Mouse (Mus musculus) neural tube, embryonic 14.5 days (tissue): ENCODE measurements at regions not wholly inside any gene's neighbourhood (a gene's known extent, or its start where the extent isn't known, plus 50 kb on each side); places are given as distances from the start of the nearest gene placed in this dataset.

Experiments used
- ATAC-seq: fragments of 200-750 bp; cut with Nextera tagmentation; 2 replicates; pipeline ENCODE4 v1.8.0; 2017; ENCODE audit warnings: low read depth, mild to moderate bottlenecking, moderate TSS enrichment, moderate library complexity
- H3K27ac ChIP-seq: fragments of 300-500 bp; sonication (generic); 2 replicates; pipeline ENCODE4 v1.5.1; 2014; ENCODE audit warnings: low read depth, mild to moderate bottlenecking, control low read depth, low read length, moderate library complexity, mixed read lengths
- H3K27me3 ChIP-seq: fragments of 300-500 bp; sonication (generic); 2 replicates; pipeline ENCODE4 v1.6.1; 2014; ENCODE audit warnings: low read length; ENCODE audit not compliant: control insufficient read depth, insufficient read depth
- H3K36me3 ChIP-seq: fragments of 300-500 bp; sonication (generic); 2 replicates; pipeline ENCODE4 v1.6.1; 2014; ENCODE audit warnings: low read length, mixed read lengths; ENCODE audit not compliant: control insufficient read depth, insufficient read depth
- H3K4me1 ChIP-seq: fragments of 300-500 bp; sonication (generic); 2 replicates; pipeline ENCODE4 v1.6.1; 2014; ENCODE audit warnings: low read length; ENCODE audit not compliant: control insufficient read depth, insufficient read depth
- H3K4me2 ChIP-seq: fragments of 300-500 bp; sonication (generic); 2 replicates; pipeline ENCODE4 v1.6.1; 2014; ENCODE audit warnings: mild to moderate bottlenecking, low read depth, low read length, control low read depth
- H3K4me3 ChIP-seq: fragments of 300-500 bp; sonication (generic); 2 replicates; pipeline ENCODE4 v1.5.1; 2014; ENCODE audit warnings: low read depth, low read length, control low read depth, mixed read lengths
- H3K9ac ChIP-seq: fragments of 300-500 bp; sonication (generic); replicated peaks from 2 replicates; pipeline ENCODE4 v1.6.1; 2014; ENCODE audit warnings: low read depth, mild to moderate bottlenecking, control low read depth, low read length, mixed read lengths
- H3K9me3 ChIP-seq: fragments of 300-500 bp; sonication (generic); 2 replicates; pipeline ENCODE4 v1.6.1; 2016; ENCODE audit warnings: low read length; ENCODE audit not compliant: control insufficient read depth
- WGBS: fragments of 180-500 bp; shearing (Covaris S2); extraction: QIAGEN DNeasy Blood & Tissue Kit; methylation state at CpG from one replicate; pipeline ENCODE4 v1.1.7; 2014; 5-methylcytosine and 5-hydroxymethylcytosine counted together

DNA sequence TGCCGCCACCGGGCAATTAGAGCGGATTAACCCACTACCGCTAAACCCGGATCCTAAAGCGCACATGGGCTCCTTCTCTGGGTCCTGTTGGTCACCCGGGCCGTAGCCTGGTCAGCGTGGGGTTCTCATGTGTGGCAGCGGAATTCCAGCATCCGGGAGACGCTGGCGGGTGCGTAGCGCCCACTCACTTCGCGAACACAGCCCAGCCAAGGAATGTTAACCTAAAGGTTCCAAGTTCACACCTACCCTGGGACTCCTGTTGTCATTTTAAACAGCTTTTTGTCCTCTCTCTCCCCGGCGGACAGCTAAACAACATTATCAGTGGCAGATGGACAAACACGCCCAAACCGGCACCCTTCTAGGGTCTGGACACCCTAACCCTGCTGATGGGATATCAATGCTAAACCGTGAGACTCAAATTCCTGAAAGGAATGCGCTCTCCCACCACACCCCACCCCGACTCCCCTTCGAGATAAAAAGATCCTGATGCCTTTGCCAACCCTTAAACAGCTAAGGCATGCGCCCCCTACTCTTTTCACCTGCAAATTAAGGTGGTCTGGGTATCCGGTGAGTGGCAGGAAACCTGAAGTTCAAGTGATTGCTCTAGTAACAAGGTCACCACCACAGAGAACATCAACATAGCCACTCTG lies 49.8 kb upstream of the Fcgr1 start:
- peaks cover 30% of the 10 kb centered on the region for H3K27me3 ChIP-seq

More for the DNA sequence above, 49.8 kb upstream of the Fcgr1 start:
- Histone ChIP-seq H3K36me3 (no peaks in the 10 kb centered on the region), H3K4me1 (no peaks in the 10 kb centered on the region), H3K27ac (no peak overlapping the region), H3K9me3 (no peaks in the 10 kb centered on the region), H3K9ac (no peak overlapping the region), H3K4me3 (no peak overlapping the region), H3K4me2 (no peak overlapping the region)
- no peak for ATAC-seq
- WGBS: 1% methylated on average over 27 of the region's 27 CpGs
